Mouse (Mus musculus): Measurements from ENCODE around the gene Plxnd1.

Plxnd1 gene

DNA sequence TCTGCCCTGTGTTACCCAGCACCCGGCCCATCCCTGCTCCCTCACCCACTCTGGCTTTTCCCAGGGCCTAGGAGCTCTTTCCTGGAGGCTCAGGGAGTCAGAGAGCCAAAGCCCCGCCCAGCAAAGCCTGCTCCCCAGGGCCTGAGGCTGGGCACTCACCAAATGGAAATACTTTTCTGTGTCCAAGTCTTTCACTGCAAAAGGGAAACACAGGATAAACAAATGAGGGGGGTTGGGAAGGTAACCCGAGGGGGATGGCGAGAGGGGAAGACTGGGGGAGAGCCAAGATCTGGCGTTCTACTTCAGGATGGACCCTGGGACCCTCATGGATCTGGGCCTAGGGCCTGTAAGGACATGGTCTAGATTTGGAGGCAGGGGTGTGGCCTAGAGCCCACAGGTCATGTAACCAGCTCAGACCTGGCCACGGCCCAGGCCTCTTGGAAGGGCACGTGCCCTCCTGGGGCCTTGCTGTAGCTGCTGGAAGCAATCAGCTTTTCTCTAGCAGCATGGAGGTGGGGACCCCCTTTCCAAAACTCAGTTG lies 35.6 kb downstream of the Plxnd1 start:
- in situ Hi-C loops (cut with MboI, MseI) = loop anchor here (10.0 kb wide), 1 partner anchor 1906 kb away; the partner anchor contains the start of gene Zfp239

DNA sequence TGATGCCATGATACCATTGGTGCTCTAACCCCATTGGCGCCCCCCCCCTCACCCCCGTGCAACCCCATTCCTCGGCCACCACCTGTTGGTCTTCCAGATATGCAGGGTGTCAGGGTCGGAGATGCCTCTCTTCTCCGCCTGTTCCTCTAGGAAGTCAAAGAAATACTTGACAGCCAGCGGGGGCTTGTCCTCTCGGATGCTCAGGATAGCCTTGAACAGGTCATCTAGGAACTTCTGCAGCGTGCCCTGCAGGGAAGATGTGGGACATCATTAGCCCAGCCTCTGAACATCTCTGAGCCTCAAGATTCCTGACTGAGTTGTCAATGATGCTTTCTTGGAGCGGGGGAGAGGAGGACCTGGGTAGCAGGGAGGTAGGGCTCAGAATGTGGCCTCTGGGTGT lies 36.4 kb downstream of the Plxnd1 start:
- in situ Hi-C loops (cut with MboI, MseI) = loop anchor here (10.0 kb wide), 1 partner anchor 1906 kb away; the partner anchor contains the start of gene Zfp239

DNA sequence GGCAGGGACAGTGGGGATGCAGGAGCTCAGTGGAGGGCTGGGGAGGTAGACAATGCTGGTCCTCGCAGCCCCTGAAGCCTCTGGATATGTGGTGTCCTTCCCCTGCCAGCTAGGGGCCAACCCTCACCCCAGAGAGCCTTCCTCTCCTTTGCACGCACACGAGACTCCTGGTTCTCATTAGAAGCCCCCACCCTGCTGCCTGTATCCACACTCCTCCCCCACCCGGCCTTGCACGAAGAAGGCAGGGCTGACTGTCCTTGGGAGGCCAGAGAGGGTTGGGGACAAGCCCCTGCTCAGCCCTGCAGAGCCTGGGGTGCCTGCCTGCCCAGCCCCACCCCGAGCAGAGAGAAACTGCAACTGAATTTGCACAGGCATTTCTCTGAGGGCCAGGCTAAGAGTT lies 37.1 kb downstream of the Plxnd1 start:
- in situ Hi-C loops (cut with MboI, MseI) = loop anchor here (10.0 kb wide), 1 partner anchor 1907 kb away; the partner anchor contains the start of gene Zfp239

GRCm38 (mm10) chr6:115956922-115957601 lies 37.7 kb downstream of the Plxnd1 start:
- in situ Hi-C loops (cut with MboI, MseI) = loop anchor here (10.0 kb wide), 1 partner anchor 1908 kb away; the partner anchor contains the start of gene Zfp239

DNA sequence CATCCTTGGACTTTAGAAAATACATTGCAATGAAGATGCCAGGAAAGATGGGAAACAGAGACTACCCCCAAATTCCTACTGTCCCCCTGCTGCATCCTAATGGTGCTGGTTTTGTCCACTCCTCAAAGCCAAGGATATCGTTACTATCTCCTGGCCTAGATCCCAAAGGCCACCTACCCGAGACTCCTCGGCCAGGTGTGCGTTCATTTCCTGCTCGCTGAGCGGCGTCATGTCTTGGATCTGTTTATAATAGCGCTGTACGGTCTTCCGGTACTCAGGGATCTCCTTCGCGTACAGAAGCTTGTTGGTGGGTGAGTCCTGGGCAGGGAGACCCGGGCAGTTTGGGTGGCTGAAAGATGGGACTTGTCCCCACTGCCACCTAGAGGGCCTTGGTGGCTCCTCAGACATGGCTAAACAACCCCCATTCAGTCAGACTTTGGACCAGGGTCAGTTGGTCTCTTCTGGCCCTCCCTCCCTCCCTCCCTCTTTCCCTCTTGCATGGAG lies 38.3 kb downstream of the Plxnd1 start:
- in situ Hi-C loops (cut with MboI, MseI) = loop anchor here (10.0 kb wide), 1 partner anchor 1908 kb away; the partner anchor contains the start of gene Zfp239

- in situ Hi-C loops (cut with MboI, MseI) = loop anchor here (10.0 kb wide), 1 partner anchor 1909 kb away; the partner anchor contains the start of gene Zfp239
These were observed 39.1 kb downstream of the Plxnd1 start for GRCm38 (mm10) chr6:115955664-115956063.

DNA sequence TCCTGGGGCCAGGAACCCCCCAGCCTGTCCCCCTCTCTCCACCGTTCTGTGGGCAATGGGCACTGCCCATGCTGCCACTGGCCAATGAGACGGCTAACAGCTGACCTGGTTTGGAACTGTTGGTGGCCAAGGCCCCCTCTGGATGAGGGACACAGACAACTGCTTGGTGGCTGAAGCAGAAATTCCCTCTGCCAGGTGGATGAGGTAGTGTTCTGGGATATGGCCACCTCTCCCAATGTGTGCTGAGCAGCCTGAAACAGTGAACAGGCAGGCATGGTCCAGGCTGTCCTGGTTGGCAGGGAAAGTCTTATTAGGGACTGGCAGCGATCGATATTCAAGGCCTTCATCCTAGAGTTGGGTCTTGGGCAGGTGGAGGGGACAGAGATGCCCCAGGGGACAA lies 39.6 kb downstream of the Plxnd1 start:
- in situ Hi-C loops (cut with MboI, MseI) = loop anchor here (10.0 kb wide), 1 partner anchor 1910 kb away; the partner anchor contains the start of gene Zfp239

- in situ Hi-C loops (cut with MboI, MseI) = loop anchor here (10.0 kb wide), 1 partner anchor 1910 kb away; the partner anchor contains the start of gene Zfp239
These were observed 40.2 kb downstream of the Plxnd1 start for GRCm38 (mm10) chr6:115954506-115955074.

- in situ Hi-C loops (cut with MboI, MseI) = no loop called here
These were observed 48.4 kb downstream of the Plxnd1 start for GRCm38 (mm10) chr6:115946389-115946788.

GRCm38 (mm10) chr6:115945633-115946032 lies 49.2 kb downstream of the Plxnd1 start:
- in situ Hi-C loops (cut with MboI, MseI) = no loop called here

GRCm38 (mm10) chr6:115944638-115945037 lies 50.2 kb downstream of the Plxnd1 start, which contains the start of gene H1foo:
Gene H1foo, plus strand, starts transcription at chr6:115944938.
- in situ Hi-C loops (cut with MboI, MseI) = no loop called here

DNA sequence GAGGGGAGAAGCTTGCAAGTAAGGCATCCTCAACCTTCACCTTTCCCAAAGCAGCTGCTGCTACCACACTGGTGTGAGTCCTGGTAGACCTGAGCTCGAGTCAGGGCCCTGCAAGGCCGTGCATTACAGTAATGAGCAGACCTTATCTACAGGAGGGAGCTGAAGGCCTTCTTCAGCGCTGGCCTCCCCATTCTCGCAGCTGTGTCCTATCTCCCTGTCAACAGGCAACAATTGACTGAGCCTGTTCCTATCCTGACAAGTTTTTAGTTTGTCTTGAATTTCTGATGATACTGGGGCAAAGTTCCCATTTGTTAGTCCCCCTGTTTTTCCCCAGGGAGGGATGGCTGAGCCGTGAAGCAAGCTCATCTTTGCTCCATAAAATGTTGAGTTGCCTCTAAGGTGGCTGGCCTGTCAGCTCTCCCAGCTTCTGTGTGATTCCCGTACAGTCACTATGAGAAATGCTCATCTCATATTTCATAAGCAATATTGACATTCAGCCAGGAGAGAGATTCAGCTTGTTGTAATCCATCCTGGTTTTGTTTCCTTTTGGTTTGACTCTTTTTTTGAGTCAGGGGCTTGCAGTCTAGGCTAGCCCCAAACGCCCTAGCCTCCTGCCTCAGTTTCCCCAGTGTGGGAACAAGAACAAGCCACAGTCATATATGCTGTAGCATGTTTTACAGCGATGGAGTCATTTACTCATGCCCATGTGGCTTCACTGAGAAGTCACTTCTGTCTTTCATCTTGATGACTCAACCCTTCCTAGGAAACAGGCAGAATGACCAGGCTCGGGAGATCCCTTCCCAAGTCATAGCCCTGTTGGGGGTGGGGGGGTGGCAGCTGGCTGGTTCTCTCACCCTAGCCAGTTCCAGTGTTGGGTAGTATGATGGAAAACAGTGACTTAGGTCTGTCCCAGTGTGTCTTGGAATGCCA lies 51.0 kb downstream of the Plxnd1 start:
- in situ Hi-C loops (cut with MboI, MseI) = no loop called here

- in situ Hi-C loops (cut with MboI, MseI) = no loop called here
These were observed 53.7 kb downstream of the Plxnd1 start for GRCm38 (mm10) chr6:115941128-115941527.

DNA sequence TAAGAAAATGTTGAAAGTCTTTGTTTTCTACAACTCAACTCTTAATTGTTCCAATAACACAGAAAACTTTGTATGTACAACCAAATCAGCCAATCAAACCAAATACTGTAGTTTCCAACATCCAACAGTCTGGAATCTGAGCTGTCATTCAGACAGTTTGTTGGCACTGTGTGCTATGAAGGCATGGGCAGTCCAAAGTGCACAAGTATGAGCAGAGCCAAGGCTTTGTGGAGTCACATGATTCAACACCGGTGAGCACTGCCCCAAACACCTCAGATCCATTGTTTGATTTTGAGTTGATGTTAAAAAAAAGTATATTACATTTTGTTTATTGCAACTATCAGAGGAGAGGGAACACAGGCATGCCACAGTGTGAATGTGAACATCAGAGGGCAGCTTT lies 54.2 kb downstream of the Plxnd1 start:
- in situ Hi-C loops (cut with MboI, MseI) = no loop called here

DNA sequence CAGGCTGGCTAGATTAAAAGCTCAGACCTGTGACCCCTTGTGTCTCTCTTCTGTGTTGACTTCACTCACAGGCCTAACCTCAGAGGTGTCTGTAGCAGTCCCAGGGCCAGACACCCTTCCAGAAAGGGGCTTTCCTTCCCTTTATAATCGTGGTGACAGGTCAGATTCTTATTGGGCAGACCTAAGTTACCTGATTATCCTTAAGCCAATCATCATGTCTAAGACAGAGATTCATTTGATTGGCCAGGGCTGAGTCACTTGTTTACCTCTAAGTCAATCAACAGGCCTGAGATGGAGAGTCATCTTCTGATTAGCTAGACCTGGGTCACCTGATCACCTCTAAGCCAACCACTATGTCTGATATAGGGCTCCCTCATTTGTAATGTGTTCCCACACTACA lies 56.0 kb downstream of the Plxnd1 start:
- in situ Hi-C loops (cut with MboI, MseI) = no loop called here

DNA sequence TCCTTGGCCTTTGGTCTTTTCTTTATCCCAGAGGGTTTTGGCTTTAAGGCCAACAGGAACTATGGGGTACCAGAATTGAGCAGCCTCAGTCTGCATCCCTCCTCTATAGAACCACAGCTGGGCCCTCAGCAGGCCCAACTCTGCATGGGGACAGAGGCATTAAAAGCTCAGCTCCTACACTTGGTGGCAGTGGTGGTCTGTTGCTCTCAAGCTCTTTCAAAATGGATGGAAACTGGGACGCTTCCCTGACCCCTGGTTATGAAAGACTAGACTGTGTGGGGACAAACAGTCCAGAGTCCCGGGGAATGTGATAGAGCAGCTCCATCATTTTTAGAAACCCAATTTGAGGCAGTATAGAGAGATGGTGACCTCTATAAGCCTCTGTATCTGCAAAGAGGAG lies 56.8 kb downstream of the Plxnd1 start:
- in situ Hi-C loops (cut with MboI, MseI) = no loop called here

DNA sequence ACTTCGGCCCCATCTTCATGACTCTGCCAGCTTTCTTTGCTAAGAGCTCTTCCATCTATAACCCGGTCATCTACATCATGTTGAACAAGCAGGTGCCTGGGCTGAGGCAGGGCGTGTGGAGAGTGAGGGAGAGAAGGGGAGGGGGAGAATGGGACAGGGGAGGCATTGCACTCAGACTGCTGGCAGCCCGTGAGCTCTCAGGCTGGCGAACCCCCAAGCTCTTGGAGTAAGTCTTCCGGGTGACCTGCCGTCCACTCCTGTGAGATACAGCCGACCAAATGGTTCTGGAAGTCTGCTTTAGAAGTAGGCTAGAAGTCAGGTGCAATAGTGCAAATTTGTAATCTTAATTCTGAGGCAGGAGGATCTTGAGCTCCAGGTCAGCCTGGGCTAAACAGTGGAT lies 59.3 kb downstream of the Plxnd1 start:
- in situ Hi-C loops (cut with MboI, MseI) = no loop called here

DNA sequence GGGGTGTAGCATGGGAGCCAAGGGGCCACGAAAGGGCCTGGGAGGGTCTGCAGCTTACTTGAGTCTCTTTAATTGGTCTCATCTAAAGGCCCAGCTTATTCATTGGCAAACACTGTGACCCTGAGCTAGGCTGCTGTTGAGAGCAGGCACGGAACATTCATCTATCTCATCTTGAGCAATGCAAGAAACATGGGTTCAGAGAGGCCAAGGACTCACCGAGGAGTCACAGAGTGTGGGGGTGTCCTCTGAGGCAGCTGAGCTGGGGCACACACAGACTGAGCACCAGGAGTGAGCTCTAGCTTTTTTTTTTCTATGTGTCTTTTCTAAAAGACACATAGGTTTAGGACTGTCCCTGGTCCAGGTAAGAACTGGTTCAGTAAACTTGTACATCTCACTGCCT lies 62.4 kb downstream of the Plxnd1 start:
- in situ Hi-C loops (cut with MboI, MseI) = no loop called here

- in situ Hi-C loops (cut with MboI, MseI) = no loop called here
These were observed 63.2 kb downstream of the Plxnd1 start, which contains the start of gene Rho for GRCm38 (mm10) chr6:115931639-115932038. Gene Rho, plus strand, starts transcription at chr6:115931748.

DNA sequence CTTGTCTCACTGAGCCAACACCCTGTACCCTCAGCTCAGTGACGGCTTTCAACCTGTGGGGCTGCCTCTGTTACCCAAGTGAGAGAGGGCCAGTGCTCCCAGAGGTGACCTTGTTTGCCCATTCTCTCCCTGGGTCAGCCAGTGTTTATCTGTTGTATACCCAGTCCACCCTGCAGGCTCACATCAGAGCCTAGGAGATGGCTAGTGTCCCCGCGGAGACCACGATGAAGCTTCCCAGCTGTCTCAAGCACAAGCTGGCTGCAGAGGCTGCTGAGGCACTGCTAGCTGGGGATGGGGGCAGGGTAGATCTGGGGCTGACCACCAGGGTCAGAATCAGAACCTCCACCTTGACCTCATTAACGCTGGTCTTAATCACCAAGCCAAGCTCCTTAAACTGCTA lies 64.8 kb downstream of the Plxnd1 start:
- in situ Hi-C loops (cut with MboI, MseI) = no loop called here
